Mouse (Mus musculus) 3134 (cell line): ENCODE data around the gene Gatb.

ENCODE experiments used
- DNase-seq: peaks from one replicate; pipeline ENCODE4 v3.0.0-alpha.2; 2011; ENCODE audit warnings: low spot score; ENCODE audit not compliant: insufficient read length; ENCODE audit errors: extremely low read depth

Gene Gatb

GRCm38 (mm10) chr3:85698496-85698895 lies 124.6 kb downstream of the Gatb start:
- no peak for DNase-seq

- DNase-seq = no peak
These were observed 129.4 kb downstream of the Gatb start for GRCm38 (mm10) chr3:85703141-85703882.
